In the genomic region with DNA sequence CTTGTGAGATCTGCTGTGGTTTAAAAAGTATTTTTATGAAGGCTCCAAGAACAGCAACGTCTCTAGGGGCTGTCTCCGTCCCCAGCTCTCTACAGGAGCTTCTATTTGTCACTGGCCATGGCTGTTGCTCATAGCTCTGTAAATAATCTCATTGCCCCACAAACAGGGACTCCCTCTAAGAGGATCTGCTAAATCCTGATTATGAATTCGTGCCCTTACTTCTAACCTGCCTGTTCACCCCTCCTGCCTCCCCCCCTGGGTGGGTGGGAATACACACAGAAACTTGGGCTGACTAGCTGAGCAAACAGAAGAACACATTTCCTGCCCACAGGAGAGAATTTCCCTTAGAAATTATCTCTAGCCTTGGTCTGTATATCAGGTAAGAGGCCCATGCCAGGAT, we compare ENCODE assay signal across 20 mouse cellular contexts.
DNase-seq lines count a peak whose midpoint lies in the region; ATAC-seq lines count a peak whose summit lies in the region.
"Had no signal": no experiment of that assay in that cellular context is flagged by ENCODE, and none has a peak within 500 bp of the region (broad histone marks: within the 10 kb centered on the region; RNA-seq: fewer than 3 reads in every experiment).

No protein-coding gene starts in this region.

- DNase-seq in retina, adult 2 months (ENCODE audit: low read depth, low spot score), result peak; percentile 83
- DNase-seq in retina, embryonic 14.5 days (ENCODE audit: low spot score), result peak; percentile 38
- DNase-seq in retina, postnatal 1 day, result peak; percentile 78
- peak; percentile 65 for DNase-seq in retina, postnatal 7 days (ENCODE audit: low read depth, low spot score)
- DNase-seq in right cerebral cortex, postnatal 14 days, result no peak
- DNase-seq in kidney, adult 8-10 months, result no peak
- no peak for DNase-seq in cerebellum, adult 18-20 months
- DNase-seq: adrenal gland, adult 2 months; adrenal gland, adult 8-10 months; adrenal gland, postnatal 10 days; adrenal gland, postnatal 14 days; adrenal gland, postnatal 25 days; adrenal gland, postnatal 36 days; B cell, adult 2 months; cerebellum, adult 11 months; cerebellum, adult 11-12 months had no signal

- no peak for ATAC-seq in inflammation-experienced regulatory T-cells, adult 6 months
- ATAC-seq: activated CD4-positive, CD25-positive, alpha-beta regulatory T cell, adult 4 months; CD4-positive, CD25-positive, alpha-beta regulatory T cell, adult 4 months; Patski had no signal

Comparison
In these comparisons a context has a peak if more than half of its experiments do, and no peak if none do; other contexts are left out.
1. DNase-seq: peak in retina, adult 2 months (single experiment), retina, embryonic 14.5 days (single experiment), retina, postnatal 1 day (single experiment) and retina, postnatal 7 days (single experiment); none in right cerebral cortex, postnatal 14 days (single experiment), kidney, adult 8-10 months (0 of 2) and cerebellum, adult 18-20 months (0 of 2).